31 mouse cellular contexts compared by ENCODE assay signal in genomic region chr9:99057751-99058150, GRCm38 (mm10). TPM values are rescaled to one million over a fixed set of nuclear protein-coding genes. Genes with fewer than 3 reads are reported as not detected.
DNase-seq lines count a peak whose midpoint lies in the region; ATAC-seq and TF ChIP-seq lines count a peak whose summit lies in the region.
"Had no signal": no experiment of that assay in that cellular context is flagged by ENCODE, and none has a peak within 500 bp of the region (broad histone marks: within the 10 kb centered on the region; RNA-seq: fewer than 3 reads in every experiment).

No protein-coding gene starts in this region.

- no peak overlapping the region for H3K4me2 ChIP-seq in forebrain, embryonic 16.5 days (ENCODE audit: low read length)
- H3K4me2 ChIP-seq in forebrain, embryonic 11.5 days (ENCODE audit: low read depth, low read length, severe bottlenecking) = no peak overlapping the region
- no peak overlapping the region for H3K4me2 ChIP-seq in midbrain, postnatal 0 days (ENCODE audit: low read depth, low read length, poor library complexity, severe bottlenecking)
- no peak overlapping the region for H3K4me2 ChIP-seq in midbrain, embryonic 11.5 days
- H3K4me2 ChIP-seq in hindbrain, postnatal 0 days (ENCODE audit: low read depth, low read length) = no peak overlapping the region
- H3K4me2 ChIP-seq: embryonic facial prominence, embryonic 15.5 days; heart, embryonic 12.5 days; midbrain, embryonic 12.5 days had no signal

- DNase-seq in forebrain, embryonic 11.5 days (ENCODE audit: low spot score) = no peak
- DNase-seq in midbrain, postnatal 0 days (ENCODE audit: low spot score) = peak; percentile 15
- no peak for DNase-seq in midbrain, embryonic 11.5 days (ENCODE audit: low spot score, missing footprints)
- DNase-seq in cerebellum, adult 8-10 months = peak; percentile 19
- DNase-seq in hindbrain, postnatal 0 days (ENCODE audit: low spot score) = no peak
- DNase-seq in right cerebral cortex, adult 2 months (ENCODE audit: low spot score in 2 of 2) = no peak
- DNase-seq: adrenal gland, postnatal 14 days; embryo, embryonic 11 days; gastrocnemius, postnatal 25 days; heart, adult 18-20 months; heart, postnatal 10 days; kidney, postnatal 25 days; lung, postnatal 10 days; right cerebral cortex, postnatal 14 days; thymus, adult 2 months; thymus, postnatal 4 days had no signal

- WGBS in forebrain, embryonic 16.5 days = 67% methylated on average over 3 of the region's 3 CpGs
- 86% methylated on average over 3 of the region's 3 CpGs for WGBS in forebrain, embryonic 11.5 days
- WGBS in midbrain, postnatal 0 days = 89% methylated on average over 3 of the region's 3 CpGs
- WGBS in midbrain, embryonic 11.5 days = 91% methylated on average over 3 of the region's 3 CpGs
- WGBS in hindbrain, postnatal 0 days = 70% methylated on average over 3 of the region's 3 CpGs

- H3K9me3 ChIP-seq in forebrain, embryonic 16.5 days (ENCODE audit: control insufficient read depth, low read length) = no peaks in the 10 kb centered on the region
- no peaks in the 10 kb centered on the region for H3K9me3 ChIP-seq in forebrain, embryonic 11.5 days (ENCODE audit: control insufficient read depth, low read length)
- no peaks in the 10 kb centered on the region for H3K9me3 ChIP-seq in midbrain, postnatal 0 days (ENCODE audit: low read length)
- H3K9me3 ChIP-seq in midbrain, embryonic 11.5 days (ENCODE audit: control insufficient read depth, low read length) = no peaks in the 10 kb centered on the region
- H3K9me3 ChIP-seq in hindbrain, postnatal 0 days (ENCODE audit: low read length) = no peaks in the 10 kb centered on the region
- H3K9me3 ChIP-seq: embryonic facial prominence, embryonic 15.5 days; heart, embryonic 12.5 days; hindbrain, embryonic 10.5 days; midbrain, embryonic 12.5 days had no signal

- peak; percentile 31; the same call in 1 of the 2 replicates for ATAC-seq in forebrain, embryonic 16.5 days
- ATAC-seq in forebrain, embryonic 11.5 days (replicated peaks; ENCODE audit: low FRiP score) = no peak
- ATAC-seq in midbrain, postnatal 0 days (ENCODE audit: low FRiP score) = no peak
- no peak for ATAC-seq in midbrain, embryonic 11.5 days (ENCODE audit: low FRiP score)
- ATAC-seq in hindbrain, postnatal 0 days = no peak
- ATAC-seq: intestine, postnatal 0 days had no signal

- no peak overlapping the region for H3K9ac ChIP-seq in forebrain, embryonic 16.5 days (replicated peaks; ENCODE audit: low read depth, low read length)
- H3K9ac ChIP-seq in forebrain, embryonic 11.5 days (ENCODE audit: low read length) = no peak overlapping the region
- H3K9ac ChIP-seq in midbrain, postnatal 0 days (replicated peaks; ENCODE audit: low read length, poor library complexity, severe bottlenecking) = no peak overlapping the region
- no peak overlapping the region for H3K9ac ChIP-seq in midbrain, embryonic 11.5 days (ENCODE audit: low read length)
- no peak overlapping the region for H3K9ac ChIP-seq in hindbrain, postnatal 0 days (replicated peaks; ENCODE audit: low read length)
- H3K9ac ChIP-seq: embryonic facial prominence, embryonic 15.5 days; heart, embryonic 12.5 days; midbrain, embryonic 12.5 days had no signal

- H3K36me3 ChIP-seq in forebrain, embryonic 16.5 days (ENCODE audit: control insufficient read depth, insufficient read depth) = no peaks in the 10 kb centered on the region
- H3K36me3 ChIP-seq in forebrain, embryonic 11.5 days (ENCODE audit: control insufficient read depth, insufficient read depth, low read length) = no peaks in the 10 kb centered on the region
- peaks cover 21% of the 10 kb centered on the region for H3K36me3 ChIP-seq in midbrain, postnatal 0 days (ENCODE audit: insufficient read depth, low read length)
- no peaks in the 10 kb centered on the region for H3K36me3 ChIP-seq in midbrain, embryonic 11.5 days (ENCODE audit: control insufficient read depth, insufficient read depth, low read length)
- peaks cover 17% of the 10 kb centered on the region; the same call in 1 of the 2 replicates for H3K36me3 ChIP-seq in hindbrain, postnatal 0 days (ENCODE audit: insufficient read depth, low read length)
- H3K36me3 ChIP-seq: embryonic facial prominence, embryonic 15.5 days had no signal

- no peaks in the 10 kb centered on the region for H3K4me1 ChIP-seq in forebrain, embryonic 16.5 days (replicated peaks; ENCODE audit: control insufficient read depth, insufficient read depth, low read length)
- H3K4me1 ChIP-seq in forebrain, embryonic 11.5 days (replicated peaks; ENCODE audit: control insufficient read depth, insufficient read depth, low read length) = no peaks in the 10 kb centered on the region
- no peaks in the 10 kb centered on the region for H3K4me1 ChIP-seq in midbrain, postnatal 0 days (ENCODE audit: insufficient read depth, low read length)
- H3K4me1 ChIP-seq in midbrain, embryonic 11.5 days (ENCODE audit: control insufficient read depth, insufficient read depth, low read length) = no peaks in the 10 kb centered on the region
- H3K4me1 ChIP-seq in hindbrain, postnatal 0 days (ENCODE audit: insufficient read depth, low read length) = no peaks in the 10 kb centered on the region
- H3K4me1 ChIP-seq: embryonic facial prominence, embryonic 15.5 days; hindbrain, embryonic 10.5 days; midbrain, embryonic 12.5 days had no signal

- no peak for TF ChIP-seq CTCF in midbrain, postnatal 0 days (IDR thresholded peaks at IDR 0.05)
- no peak for TF ChIP-seq CTCF in hindbrain, postnatal 0 days (IDR thresholded peaks at IDR 0.05; ENCODE audit: low read depth)

- H3K4me3 ChIP-seq in forebrain, embryonic 16.5 days (replicated peaks; ENCODE audit: low read length) = no peak overlapping the region
- H3K4me3 ChIP-seq in forebrain, embryonic 11.5 days (ENCODE audit: low read depth, low read length) = no peak overlapping the region
- no peak overlapping the region for H3K4me3 ChIP-seq in midbrain, postnatal 0 days (ENCODE audit: low read depth, low read length)
- no peak overlapping the region for H3K4me3 ChIP-seq in midbrain, embryonic 11.5 days (ENCODE audit: low read depth, low read length)
- no peak overlapping the region for H3K4me3 ChIP-seq in hindbrain, postnatal 0 days (ENCODE audit: low read length)
- H3K4me3 ChIP-seq: embryonic facial prominence, embryonic 15.5 days; heart, embryonic 12.5 days; hindbrain, embryonic 10.5 days; midbrain, embryonic 12.5 days had no signal

- H3K27ac ChIP-seq in forebrain, embryonic 16.5 days (ENCODE audit: low read length) = no peak overlapping the region
- no peak overlapping the region for H3K27ac ChIP-seq in forebrain, embryonic 11.5 days (ENCODE audit: low read depth, low read length)
- H3K27ac ChIP-seq in midbrain, postnatal 0 days (ENCODE audit: low read depth, low read length) = no peak overlapping the region
- H3K27ac ChIP-seq in midbrain, embryonic 11.5 days (ENCODE audit: low read depth, low read length) = no peak overlapping the region
- no peak overlapping the region for H3K27ac ChIP-seq in hindbrain, postnatal 0 days
- H3K27ac ChIP-seq: embryonic facial prominence, embryonic 15.5 days; hindbrain, embryonic 10.5 days; midbrain, embryonic 12.5 days; stomach, postnatal 0 days had no signal

- H3K27me3 ChIP-seq in forebrain, embryonic 16.5 days (replicated peaks; ENCODE audit: control insufficient read depth, insufficient read depth, low read length) = no peaks in the 10 kb centered on the region
- no peaks in the 10 kb centered on the region for H3K27me3 ChIP-seq in forebrain, embryonic 11.5 days (ENCODE audit: control insufficient read depth, insufficient read depth, low read length)
- H3K27me3 ChIP-seq in midbrain, postnatal 0 days (ENCODE audit: insufficient read depth, low read length) = no peaks in the 10 kb centered on the region
- H3K27me3 ChIP-seq in midbrain, embryonic 11.5 days (ENCODE audit: control insufficient read depth, insufficient read depth, low read length) = no peaks in the 10 kb centered on the region
- H3K27me3 ChIP-seq in hindbrain, postnatal 0 days (ENCODE audit: insufficient read depth, low read length) = no peaks in the 10 kb centered on the region
- H3K27me3 ChIP-seq: embryonic facial prominence, embryonic 15.5 days; heart, embryonic 12.5 days; midbrain, embryonic 12.5 days had no signal

RNA-seq across cellular contexts. Expression of gene Gm1123, which starts 22.2 kb away (rescaled TPM):
- not detected in 2 replicates for polyA plus RNA-seq in forebrain, embryonic 16.5 days (2015; fragmentation: Nextera tagmentation; extraction: Ambion mirVana)
- polyA plus RNA-seq in forebrain, embryonic 11.5 days (2014; fragmentation: Nextera tagmentation; extraction: Ambion mirVana) = not detected in 2 replicates
- total RNA-seq in midbrain, postnatal 0 days (2014; rRNA removed) = not detected in 2 replicates
- polyA plus RNA-seq in midbrain, postnatal 0 days (2015; fragmentation: Nextera tagmentation; extraction: Ambion mirVana) = 0.15 and 0.16 TPM in 2 replicates
- polyA plus RNA-seq in midbrain, embryonic 11.5 days (2014; fragmentation: Nextera tagmentation; extraction: Ambion mirVana) = 0.08 TPM in 1 of 2 replicates, not detected in the other
- total RNA-seq in hindbrain, postnatal 0 days (2014; rRNA removed) = not detected in 2 replicates
- polyA plus RNA-seq in hindbrain, postnatal 0 days (2015; fragmentation: Nextera tagmentation; extraction: Ambion mirVana) = 0.09 and 0.15 TPM in 2 replicates
- total RNA-seq: adrenal gland, postnatal 14 days; gastrocnemius, postnatal 25 days; heart, postnatal 10 days; liver, adult 2 months; megakaryocyte progenitor cell, adult 5-6 weeks; MEL; monocyte, adult 5-6 weeks; neutrophil, adult 5-6 weeks had no signal
- polyA plus RNA-seq: C2C12; embryonic facial prominence, embryonic 15.5 days; hindbrain, embryonic 10.5 days; kidney, embryonic 14.5 days; limb, embryonic 11.5 days; liver, adult 2 months; midbrain, embryonic 12.5 days had no signal

Comparison
In these comparisons a context has a peak if more than half of its experiments do, and no peak if none do; other contexts are left out.
1. DNase-seq: peak in midbrain, postnatal 0 days (single experiment) and cerebellum, adult 8-10 months (single experiment); none in forebrain, embryonic 11.5 days (single experiment), midbrain, embryonic 11.5 days (single experiment), hindbrain, postnatal 0 days (single experiment) and right cerebral cortex, adult 2 months (0 of 2).